Mouse (Mus musculus) ES-Bruce4 (cell line): ENCODE results near the gene Sipa1l2. TPM values are rescaled to one million over a fixed set of nuclear protein-coding genes. Genes with fewer than 3 reads are reported as not detected.

Source experiments
- H3K27ac ChIP-seq: 2 replicates; pipeline ENCODE4 v1.5.1; 2012; ENCODE audit warnings: low read length, inconsistent platforms; ENCODE audit not compliant: insufficient read depth
- H3K27me3 ChIP-seq: 2 replicates; pipeline ENCODE4 v1.6.1; 2012; ENCODE audit warnings: mild to moderate bottlenecking, low read length, inconsistent platforms; ENCODE audit not compliant: control insufficient read depth, poor library complexity, insufficient read depth, severe bottlenecking
- H3K36me3 ChIP-seq: 2 replicates; pipeline ENCODE4 v1.6.1; 2012; ENCODE audit warnings: inconsistent platforms, mild to moderate bottlenecking, low read length, moderate library complexity; ENCODE audit not compliant: control insufficient read depth, poor library complexity, insufficient read depth, severe bottlenecking
- H3K4me1 ChIP-seq: one replicate; pipeline ENCODE4 v1.8.1; 2011; ENCODE audit warnings: low read length; ENCODE audit not compliant: control insufficient read depth, insufficient read depth
- H3K4me3 ChIP-seq: 2 replicates; pipeline ENCODE4 v1.5.1; 2011; ENCODE audit warnings: low read depth, mild to moderate bottlenecking, low read length
- H3K9ac ChIP-seq: 2 replicates; pipeline ENCODE4 v1.6.1; 2012; ENCODE audit warnings: low read depth, mild to moderate bottlenecking, inconsistent platforms; ENCODE audit not compliant: poor library complexity, severe bottlenecking
- H3K9me3 ChIP-seq: replicated peaks from 2 replicates; pipeline ENCODE4 v1.6.1; 2012; ENCODE audit warnings: mild to moderate bottlenecking, low read length, inconsistent platforms; ENCODE audit not compliant: control insufficient read depth, poor library complexity, insufficient read depth, severe bottlenecking
- CTCF ChIP-seq: IDR thresholded peaks from one replicate; pipeline ENCODE4 v1.8.1; 2011; ENCODE audit warnings: low read depth, low read length
- EP300 ChIP-seq: IDR thresholded peaks from 2 replicates; pipeline ENCODE4 v1.6.1; 2011; ENCODE audit warnings: low read depth, low read length; ENCODE audit not compliant: insufficient read depth
- POLR2A ChIP-seq: IDR thresholded peaks from one replicate; pipeline ENCODE4 v1.8.1; 2011; ENCODE audit warnings: low read length; ENCODE audit not compliant: insufficient read depth
- polyA plus RNA-seq: library from polyadenylated mRNA; stranded (reverse); fragments of >200 nt; gene quantifications from 2 replicates; pipeline ENCODE4 v1.2.4, GENCODE M21; 2011; ENCODE audit warnings: low read depth; ENCODE audit not compliant: missing spikeins, insufficient read depth, insufficient read length

Sipa1l2 gene
- polyA plus RNA-seq, 1 experiment = 25.1 TPM

GRCm38 (mm10) chr8:125503808-125504207 is 65.8 kb downstream of the Sipa1l2 start:
- Histone ChIP-seq H3K27me3 (no peaks in the 10 kb centered on the region), H3K4me1 (peaks cover 10% of the 10 kb centered on the region)

GRCm38 (mm10) chr8:125502828-125503227 is 66.8 kb downstream of the Sipa1l2 start:
- no peak for TF ChIP-seq EP300
- TF ChIP-seq POLR2A = no peak
- no peak for TF ChIP-seq CTCF
- no peaks in the 10 kb centered on the region for H3K36me3 ChIP-seq
- H3K4me3 ChIP-seq = no peak overlapping the region
- no peak overlapping the region for H3K27ac ChIP-seq
- H3K9ac ChIP-seq = no peak overlapping the region
- H3K9me3 ChIP-seq = no peaks in the 10 kb centered on the region
- no peaks in the 10 kb centered on the region for H3K27me3 ChIP-seq
- peaks cover 4% of the 10 kb centered on the region for H3K4me1 ChIP-seq

More at GRCm38 (mm10) chr8:125503808-125504207, 65.8 kb downstream of the Sipa1l2 start:
- H3K4me3 ChIP-seq = no peak overlapping the region
- no peaks in the 10 kb centered on the region for H3K36me3 ChIP-seq
- H3K9me3 ChIP-seq = no peaks in the 10 kb centered on the region
- no peak overlapping the region for H3K27ac ChIP-seq
- no peak for TF ChIP-seq CTCF
- no peak for TF ChIP-seq POLR2A
- no peak for TF ChIP-seq EP300
- no peak overlapping the region for H3K9ac ChIP-seq

GRCm38 (mm10) chr8:125500005-125500404 is 69.6 kb downstream of the Sipa1l2 start:
- Histone ChIP-seq H3K27me3 (no peaks in the 10 kb centered on the region), H3K27ac (no peak overlapping the region), H3K4me3 (no peak overlapping the region), H3K4me1 (peaks cover 2% of the 10 kb centered on the region), H3K9ac (no peak overlapping the region), H3K36me3 (no peaks in the 10 kb centered on the region), H3K9me3 (no peaks in the 10 kb centered on the region)
- TF ChIP-seq POLR2A (no peak), CTCF (no peak)

- H3K27me3 ChIP-seq = no peaks in the 10 kb centered on the region
- TF ChIP-seq POLR2A (no peak), EP300 (no peak), CTCF (no peak)
- no peaks in the 10 kb centered on the region for H3K9me3 ChIP-seq
- H3K27ac ChIP-seq = no peak overlapping the region
- H3K4me1 ChIP-seq = no peaks in the 10 kb centered on the region
- H3K9ac ChIP-seq = no peak overlapping the region
- H3K36me3 ChIP-seq = no peaks in the 10 kb centered on the region
- no peak overlapping the region for H3K4me3 ChIP-seq
These were observed 71.1 kb downstream of the Sipa1l2 start for GRCm38 (mm10) chr8:125498508-125498907.

DNA sequence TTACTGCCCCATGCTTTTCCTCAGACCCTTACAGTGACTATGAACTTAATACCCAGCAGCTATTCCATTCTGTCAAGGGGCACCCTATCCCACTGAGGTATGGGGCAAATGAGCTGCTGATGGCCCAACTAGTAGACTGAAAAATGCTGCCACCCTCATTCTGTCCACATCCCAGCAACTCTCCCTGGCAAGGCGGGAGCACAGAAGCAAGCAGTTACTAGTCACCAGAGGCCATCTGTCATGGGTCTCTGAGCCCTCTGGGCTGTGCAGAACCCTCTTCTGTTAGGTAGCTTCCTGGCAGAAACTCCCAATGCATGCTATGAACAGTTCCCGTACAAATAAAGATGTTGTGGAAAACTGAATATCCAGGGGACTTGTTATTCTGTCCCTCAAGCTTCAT is 74.1 kb downstream of the Sipa1l2 start:
- no peak overlapping the region for H3K4me3 ChIP-seq
- peaks cover 8% of the 10 kb centered on the region; the same call in 1 of the 2 replicates for H3K36me3 ChIP-seq
- no peaks in the 10 kb centered on the region for H3K27me3 ChIP-seq
- H3K4me1 ChIP-seq = no peaks in the 10 kb centered on the region
- H3K9ac ChIP-seq = no peak overlapping the region
- no peak overlapping the region for H3K27ac ChIP-seq
- TF ChIP-seq CTCF (no peak), POLR2A (no peak), EP300 (no peak)
- H3K9me3 ChIP-seq = no peaks in the 10 kb centered on the region

- H3K27me3 ChIP-seq = no peaks in the 10 kb centered on the region
- H3K4me1 ChIP-seq = no peaks in the 10 kb centered on the region
- no peak overlapping the region for H3K27ac ChIP-seq
- peaks cover 8% of the 10 kb centered on the region; the same call in 1 of the 2 replicates for H3K36me3 ChIP-seq
- no peak overlapping the region for H3K4me3 ChIP-seq
- TF ChIP-seq EP300 (no peak), CTCF (no peak), POLR2A (no peak)
- H3K9ac ChIP-seq = no peak overlapping the region
- no peaks in the 10 kb centered on the region for H3K9me3 ChIP-seq
These were observed 76.3 kb downstream of the Sipa1l2 start for GRCm38 (mm10) chr8:125493254-125493815.
